Mouse (Mus musculus): ENCODE results near the gene Psmd13. TPM values are rescaled to one million over a fixed set of nuclear protein-coding genes. Genes with fewer than 3 reads are reported as not detected.

The Psmd13 gene
- polyA plus RNA-seq, 1 experiment from 2014 or later, result 133 TPM

DNA sequence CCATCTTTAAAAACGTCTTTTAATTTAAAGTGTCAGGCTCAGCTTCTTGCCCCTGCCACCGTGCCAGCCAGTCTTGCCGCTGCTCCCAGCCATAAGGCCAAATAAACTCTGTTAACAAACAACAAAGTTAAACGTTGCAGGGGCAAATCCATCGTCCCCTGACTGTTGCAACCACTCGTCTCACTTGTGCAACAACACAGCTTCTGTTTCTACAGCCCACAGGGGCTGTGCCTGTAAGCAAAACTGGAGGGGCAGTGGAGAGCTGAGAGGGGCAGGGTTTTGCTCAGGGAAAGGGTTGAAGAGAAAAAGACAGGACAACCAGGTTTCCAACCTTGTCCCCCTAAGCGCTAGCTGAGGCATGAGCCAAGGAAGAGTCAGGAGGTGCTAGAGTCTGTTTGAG lies 26.4 kb downstream of the Psmd13 start:
- peaks cover 23% of the 10 kb centered on the region for H3K4me1 ChIP-seq (replicated peaks)
- no peaks in the 10 kb centered on the region for H3K36me3 ChIP-seq (replicated peaks)
- ATAC-seq (ENCODE audit: insufficient read depth), result peak; percentile 49
- no peaks in the 10 kb centered on the region for H3K9me3 ChIP-seq (replicated peaks)
- 41% methylated on average over 7 of the region's 7 CpGs for WGBS (ENCODE audit: insufficient replicate concordance)
- H3K9ac ChIP-seq, result no peak overlapping the region
- H3K27me3 ChIP-seq, result no peaks in the 10 kb centered on the region; the same call in none of the 2 replicates
- peak overlapping the region; percentile 63 for H3K27ac ChIP-seq (replicated peaks)
- no peak overlapping the region for H3K4me3 ChIP-seq (replicated peaks)
- H3K4me2 ChIP-seq, result peak overlapping the region; percentile 61; the same call in 1 of the 2 replicates

DNA sequence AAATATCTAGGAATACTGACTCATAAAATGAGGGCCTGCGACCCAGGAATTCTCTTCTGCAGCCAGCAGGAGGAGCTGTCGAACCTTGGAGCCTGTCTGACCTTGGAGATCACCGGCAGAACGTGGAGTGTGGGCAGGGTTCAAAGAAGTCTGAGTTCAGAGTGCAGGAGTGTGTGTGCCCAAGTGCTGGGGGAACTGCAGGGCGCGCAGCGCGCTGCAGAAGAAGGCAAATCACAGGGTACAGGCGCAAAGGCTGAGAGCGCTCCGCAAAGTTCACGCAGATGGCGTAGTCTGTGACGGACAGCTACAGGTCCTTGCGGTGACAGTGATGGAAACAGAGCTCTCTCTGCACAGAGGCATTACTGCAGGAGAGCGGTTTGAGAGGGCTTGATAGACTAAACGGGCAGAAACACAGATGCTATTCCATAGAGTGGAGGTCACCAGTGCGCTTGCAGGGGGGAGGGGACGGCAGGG lies 26.9 kb downstream of the Psmd13 start:
- ATAC-seq (ENCODE audit: insufficient read depth), result peak; percentile 51
- no peaks in the 10 kb centered on the region for H3K36me3 ChIP-seq (replicated peaks)
- peak overlapping the region; percentile 37 for H3K4me3 ChIP-seq (replicated peaks)
- H3K27me3 ChIP-seq, result no peaks in the 10 kb centered on the region; the same call in none of the 2 replicates
- peaks cover 20% of the 10 kb centered on the region for H3K4me1 ChIP-seq (replicated peaks)
- 2% methylated on average over 19 of the region's 19 CpGs for WGBS (ENCODE audit: insufficient replicate concordance)
- peak overlapping the region; percentile 63 for H3K27ac ChIP-seq (replicated peaks)
- H3K9ac ChIP-seq, result 0 out of 2 replicates have a peak overlapping the region, but pooled peaks have one; percentile 2
- H3K4me2 ChIP-seq, result peak overlapping the region; percentile 61
- H3K9me3 ChIP-seq (replicated peaks), result no peaks in the 10 kb centered on the region

DNA sequence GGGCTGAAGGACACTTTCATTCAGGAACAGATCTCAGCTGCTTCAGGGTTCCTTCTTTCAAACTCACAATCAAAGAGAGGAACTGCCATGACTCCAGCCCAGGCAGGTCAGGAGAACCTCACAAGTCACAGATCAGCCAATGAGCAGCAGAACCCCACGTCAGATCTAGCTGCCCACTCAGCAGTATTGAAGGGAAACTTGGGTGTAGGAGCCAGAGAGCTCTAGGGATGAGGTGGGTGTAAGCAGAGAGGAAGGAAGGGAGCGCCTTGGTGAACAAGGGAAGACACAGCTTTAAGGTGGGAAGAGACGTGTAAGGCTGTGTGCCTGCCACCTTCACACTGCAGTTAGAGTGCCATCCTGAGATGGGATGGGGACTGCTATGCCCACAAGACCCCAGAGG lies 30.5 kb downstream of the Psmd13 start:
- peak overlapping the region; percentile 68 for H3K27ac ChIP-seq (replicated peaks)
- no peak overlapping the region for H3K4me2 ChIP-seq

DNA sequence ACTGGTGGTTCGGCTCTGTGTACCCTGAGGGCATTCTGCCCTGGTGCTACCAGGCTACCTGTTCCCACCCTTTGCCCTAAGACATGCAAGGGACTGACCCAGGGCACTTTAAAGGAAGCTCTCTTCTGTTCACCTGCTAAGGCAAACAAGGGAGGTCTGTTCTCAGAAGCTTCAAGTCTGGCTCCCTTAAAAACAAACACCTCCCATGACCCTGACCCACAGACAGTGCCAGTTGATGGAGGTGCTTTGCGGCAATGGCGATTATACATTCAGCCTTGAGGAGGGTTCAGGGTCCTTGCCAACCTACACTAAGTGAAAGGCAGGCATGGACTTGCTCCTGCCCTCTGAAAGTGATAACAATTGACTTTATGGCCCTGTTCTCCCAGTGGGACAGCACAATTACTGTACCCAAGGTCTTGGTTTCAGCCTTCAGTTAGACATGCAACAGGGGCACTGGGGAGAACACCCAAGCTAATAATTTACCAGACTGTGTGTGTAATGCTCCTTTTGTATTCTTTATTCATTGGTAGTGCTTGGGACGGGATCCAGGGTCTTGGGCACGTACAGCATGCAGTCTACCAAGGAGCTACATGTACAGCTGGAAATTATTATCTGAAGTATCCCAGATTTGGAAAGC lies 31.2 kb downstream of the Psmd13 start:
- no peak overlapping the region; the same call in 1 of the 2 replicates for H3K4me2 ChIP-seq
- ATAC-seq (ENCODE audit: insufficient read depth), result peak; percentile 46; the same call in 1 of the 2 replicates
- no peak overlapping the region for H3K4me3 ChIP-seq (replicated peaks)
- peak overlapping the region; percentile 68 for H3K27ac ChIP-seq (replicated peaks)
- H3K36me3 ChIP-seq (replicated peaks), result no peaks in the 10 kb centered on the region
- 65% methylated on average over 5 of the region's 5 CpGs for WGBS (ENCODE audit: insufficient replicate concordance)
- H3K9ac ChIP-seq, result no peak overlapping the region
- no peaks in the 10 kb centered on the region for H3K9me3 ChIP-seq (replicated peaks)
- no peaks in the 10 kb centered on the region; the same call in 1 of the 2 replicates for H3K27me3 ChIP-seq
- H3K4me1 ChIP-seq (replicated peaks), result peaks cover 19% of the 10 kb centered on the region

More for the DNA sequence above, 30.5 kb downstream of the Psmd13 start:
- 35% methylated on average over 3 of the region's 3 CpGs for WGBS (ENCODE audit: insufficient replicate concordance)
- no peak for ATAC-seq (ENCODE audit: insufficient read depth)
- Histone ChIP-seq H3K4me1 (replicated peaks) (peaks cover 19% of the 10 kb centered on the region), H3K36me3 (replicated peaks) (no peaks in the 10 kb centered on the region), H3K9ac (no peak overlapping the region), H3K4me3 (replicated peaks) (no peak overlapping the region), H3K9me3 (replicated peaks) (no peaks in the 10 kb centered on the region), H3K27me3 (no peaks in the 10 kb centered on the region; the same call in 1 of the 2 replicates)

DNA sequence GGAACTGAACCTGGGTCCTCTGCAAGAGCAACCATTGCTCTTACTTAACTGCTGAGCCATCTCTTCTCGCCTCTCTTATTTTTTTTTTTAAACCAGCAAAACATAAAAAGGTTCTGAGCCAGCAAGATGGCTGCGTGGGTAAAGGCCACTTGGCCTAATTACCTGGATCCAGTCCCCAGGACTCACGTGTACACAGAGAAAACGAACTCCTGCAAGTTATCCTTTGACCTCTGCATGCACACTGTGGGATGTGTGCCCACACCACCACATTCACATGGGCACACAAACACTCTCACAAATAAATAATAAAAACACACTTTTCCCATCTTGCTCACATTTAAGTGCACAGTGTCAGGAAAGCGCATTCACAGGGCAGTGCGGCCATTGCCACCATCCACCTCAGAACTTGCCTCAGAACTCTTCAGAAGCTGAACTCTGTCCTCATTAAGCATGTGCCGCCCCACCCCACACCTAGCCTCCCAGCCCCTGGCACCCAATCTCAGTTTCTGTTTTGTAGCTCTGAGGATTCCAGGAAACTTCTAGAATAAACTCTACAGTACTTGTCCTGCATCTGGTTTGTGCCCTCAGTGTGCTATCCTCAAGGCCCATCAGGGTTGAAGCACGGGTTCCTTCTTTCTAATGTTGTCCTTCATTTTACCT lies 32.4 kb downstream of the Psmd13 start:
- H3K27ac ChIP-seq (replicated peaks), result peak overlapping the region; percentile 68; the same call in 1 of the 2 replicates
- no peak overlapping the region for H3K9ac ChIP-seq
- H3K36me3 ChIP-seq (replicated peaks), result no peaks in the 10 kb centered on the region
- H3K4me3 ChIP-seq (replicated peaks), result no peak overlapping the region
- H3K9me3 ChIP-seq (replicated peaks), result no peaks in the 10 kb centered on the region
- H3K4me2 ChIP-seq, result no peak overlapping the region
- no peak for ATAC-seq (ENCODE audit: insufficient read depth)
- WGBS (ENCODE audit: insufficient replicate concordance), result 62% methylated on average over 8 of the region's 8 CpGs
- H3K4me1 ChIP-seq (replicated peaks), result peaks cover 8% of the 10 kb centered on the region; the same call in 1 of the 2 replicates
- H3K27me3 ChIP-seq, result peaks cover 3% of the 10 kb centered on the region

DNA sequence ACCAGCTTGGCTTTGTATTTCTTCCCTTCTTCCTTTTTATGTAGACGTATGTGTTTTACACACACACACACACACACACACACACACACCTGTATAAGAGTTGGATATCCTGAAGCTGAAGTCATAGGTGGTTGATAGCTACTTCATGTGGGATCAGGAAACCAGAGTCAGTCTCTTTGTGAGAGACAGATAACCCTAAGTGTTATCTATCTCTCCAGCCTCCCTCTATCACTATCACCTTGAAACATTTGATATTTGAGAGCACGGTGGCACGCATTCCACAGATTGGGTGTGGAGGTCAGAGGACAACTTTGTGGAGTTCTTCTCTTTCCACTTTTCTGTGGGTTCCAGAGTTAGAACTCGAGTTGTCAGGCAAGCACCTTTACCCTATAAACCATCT lies 38.1 kb downstream of the Psmd13 start:
- Histone ChIP-seq H3K36me3 (replicated peaks) (no peaks in the 10 kb centered on the region), H3K27me3 (peaks cover 59% of the 10 kb centered on the region), H3K27ac (replicated peaks) (no peak overlapping the region), H3K9ac (no peak overlapping the region), H3K4me1 (replicated peaks) (peaks cover 27% of the 10 kb centered on the region), H3K4me3 (replicated peaks) (no peak overlapping the region), H3K4me2 (no peak overlapping the region), H3K9me3 (replicated peaks) (no peaks in the 10 kb centered on the region)
- WGBS (ENCODE audit: insufficient replicate concordance), result 20% methylated on average over 4 of the region's 4 CpGs
- ATAC-seq (ENCODE audit: insufficient read depth), result no peak

DNA sequence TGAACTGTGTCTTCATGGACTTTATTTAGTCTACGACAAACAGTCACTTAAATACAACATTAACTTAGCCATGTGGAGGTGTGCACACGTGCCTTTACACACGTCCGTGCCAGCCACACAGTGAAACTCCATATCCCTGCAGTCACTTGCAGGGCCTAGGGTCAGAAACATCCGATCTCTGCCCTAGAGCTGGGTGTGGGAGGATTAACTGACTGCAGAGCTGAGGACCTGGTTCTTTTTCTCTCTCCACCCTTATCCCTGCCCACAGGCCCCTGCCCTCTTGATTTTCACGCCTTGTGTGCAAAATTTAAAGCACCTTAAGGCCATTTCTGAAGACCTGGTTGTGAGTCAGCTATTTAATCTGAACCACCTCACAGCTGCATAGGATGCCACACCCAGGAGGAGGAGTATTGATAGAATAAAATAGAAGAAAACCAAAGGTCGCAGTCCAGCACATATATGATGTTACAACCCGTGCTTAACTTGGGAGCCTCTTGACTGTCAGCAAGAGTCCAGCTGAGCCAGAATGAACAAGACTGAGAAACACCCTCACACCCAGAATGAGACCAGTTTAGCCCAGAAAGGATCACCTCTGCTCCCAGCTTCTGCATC lies 38.8 kb downstream of the Psmd13 start, which contains the start of gene Nlrp6:
Gene Nlrp6 (plus strand): TSS at position 485 of the 612 bp plus-strand sequence.
- WGBS (ENCODE audit: insufficient replicate concordance), result 42% methylated on average over 8 of the region's 8 CpGs
- H3K36me3 ChIP-seq (replicated peaks), result no peaks in the 10 kb centered on the region

DNA sequence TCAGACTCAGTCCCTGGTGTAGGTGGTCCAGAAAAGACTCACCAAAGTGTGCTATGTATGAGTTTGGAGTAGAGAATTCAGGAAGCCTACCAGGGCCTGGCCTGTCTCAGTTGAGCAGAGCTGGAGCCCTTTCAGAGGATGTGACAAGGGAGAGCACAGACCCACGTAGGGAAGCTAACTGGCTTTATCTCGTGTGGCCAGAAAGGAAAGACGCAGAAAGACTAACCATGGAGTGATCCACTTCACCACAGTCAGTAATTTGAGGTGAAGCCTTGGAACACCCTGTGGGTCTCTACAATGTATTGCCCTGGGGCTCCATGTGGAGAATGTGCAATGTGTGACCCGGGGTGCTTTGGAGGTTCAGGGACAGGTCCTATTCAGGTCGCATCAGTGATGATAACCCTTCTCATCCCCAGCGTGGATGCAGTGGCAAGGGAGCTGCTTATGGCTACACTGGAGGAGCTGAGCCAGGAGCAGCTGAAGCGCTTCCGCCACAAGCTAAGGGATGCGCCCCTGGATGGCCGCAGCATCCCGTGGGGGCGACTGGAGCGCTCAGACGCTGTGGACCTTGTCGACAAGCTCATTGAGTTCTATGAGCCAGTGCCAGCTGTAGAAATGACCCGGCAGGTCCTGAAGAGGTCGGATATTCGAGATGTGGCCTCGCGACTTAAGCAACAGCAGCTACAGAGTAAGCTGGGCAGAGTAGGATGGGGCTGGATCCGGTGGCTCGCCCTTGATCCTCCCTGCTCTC lies 39.6 kb downstream of the Psmd13 start:
- Histone ChIP-seq H3K4me3 (replicated peaks) (no peak overlapping the region), H3K36me3 (replicated peaks) (no peaks in the 10 kb centered on the region), H3K4me2 (no peak overlapping the region), H3K9me3 (replicated peaks) (no peaks in the 10 kb centered on the region), H3K9ac (no peak overlapping the region), H3K27ac (replicated peaks) (no peak overlapping the region), H3K27me3 (peaks cover 67% of the 10 kb centered on the region), H3K4me1 (replicated peaks) (peaks cover 27% of the 10 kb centered on the region)
- WGBS (ENCODE audit: insufficient replicate concordance), result 29% methylated on average over 22 of the region's 22 CpGs
- no peak for ATAC-seq (ENCODE audit: insufficient read depth)

More for the DNA sequence above, 38.8 kb downstream of the Psmd13 start, which contains the start of gene Nlrp6:
- Histone ChIP-seq H3K9ac (no peak within 1 kb of the TSS), H3K9me3 (replicated peaks) (no peaks in the 10 kb centered on the region), H3K27ac (replicated peaks) (no peak within 1 kb of the TSS), H3K4me3 (replicated peaks) (no peak within 1 kb of the TSS), H3K4me1 (replicated peaks) (peaks cover 27% of the 10 kb centered on the region), H3K27me3 (peaks cover 64% of the 10 kb centered on the region), H3K4me2 (no peak within 1 kb of the TSS)
- ATAC-seq (ENCODE audit: insufficient read depth), result no peak

DNA sequence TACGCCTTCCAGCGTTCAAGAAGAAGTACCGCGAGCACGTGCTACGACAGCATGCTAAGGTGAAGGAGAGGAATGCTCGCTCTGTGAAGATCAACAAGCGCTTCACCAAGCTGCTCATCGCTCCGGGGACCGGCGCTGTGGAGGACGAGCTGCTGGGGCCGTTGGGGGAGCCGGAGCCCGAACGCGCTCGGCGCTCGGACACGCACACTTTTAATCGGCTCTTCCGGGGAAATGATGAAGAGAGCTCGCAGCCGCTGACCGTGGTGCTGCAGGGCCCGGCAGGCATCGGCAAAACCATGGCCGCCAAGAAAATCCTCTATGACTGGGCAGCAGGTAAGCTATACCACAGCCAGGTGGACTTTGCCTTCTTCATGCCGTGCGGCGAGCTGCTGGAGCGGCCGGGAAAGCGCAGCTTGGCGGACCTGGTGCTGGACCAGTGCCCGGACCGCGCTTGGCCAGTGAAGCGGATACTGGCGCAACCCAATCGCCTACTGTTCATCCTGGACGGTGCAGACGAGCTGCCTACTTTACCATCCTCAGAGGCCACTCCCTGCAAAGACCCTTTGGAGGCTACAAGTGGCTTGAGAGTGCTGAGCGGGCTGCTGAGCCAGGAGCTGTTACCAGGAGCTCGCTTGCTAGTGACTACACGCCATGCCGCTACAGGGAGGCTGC lies 40.8 kb downstream of the Psmd13 start:
- peak; percentile 57 for ATAC-seq (ENCODE audit: insufficient read depth)
- Histone ChIP-seq H3K9me3 (replicated peaks) (no peaks in the 10 kb centered on the region), H3K4me1 (replicated peaks) (peaks cover 27% of the 10 kb centered on the region), H3K27ac (replicated peaks) (no peak overlapping the region), H3K36me3 (replicated peaks) (no peaks in the 10 kb centered on the region), H3K27me3 (peaks cover 67% of the 10 kb centered on the region), H3K4me3 (replicated peaks) (peak overlapping the region; percentile 26), H3K4me2 (peak overlapping the region; percentile 56), H3K9ac (no peak overlapping the region)
- 2% methylated on average over 49 of the region's 49 CpGs for WGBS (ENCODE audit: insufficient replicate concordance)

DNA sequence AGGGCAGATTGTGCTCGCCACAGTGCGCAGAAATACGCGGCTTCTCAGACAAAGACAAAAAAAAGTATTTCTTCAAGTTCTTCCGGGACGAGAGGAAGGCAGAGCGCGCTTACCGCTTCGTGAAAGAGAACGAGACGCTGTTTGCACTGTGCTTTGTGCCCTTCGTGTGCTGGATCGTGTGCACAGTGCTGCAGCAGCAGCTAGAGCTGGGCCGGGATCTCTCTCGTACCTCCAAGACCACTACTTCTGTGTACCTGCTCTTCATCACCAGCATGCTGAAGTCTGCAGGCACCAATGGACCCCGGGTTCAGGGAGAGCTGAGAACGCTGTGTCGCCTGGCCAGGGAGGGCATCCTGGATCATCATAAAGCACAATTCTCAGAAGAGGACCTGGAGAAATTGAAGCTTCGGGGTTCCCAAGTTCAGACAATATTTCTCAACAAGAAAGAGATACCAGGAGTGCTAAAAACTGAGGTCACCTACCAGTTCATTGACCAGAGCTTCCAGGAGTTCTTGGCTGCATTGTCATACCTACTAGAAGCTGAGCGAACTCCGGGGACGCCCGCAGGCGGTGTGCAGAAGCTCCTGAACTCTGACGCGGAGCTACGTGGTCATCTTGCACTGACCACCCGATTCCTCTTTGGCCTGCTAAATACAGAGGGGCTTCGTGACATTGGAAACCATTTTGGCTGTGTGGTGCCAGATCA lies 41.5 kb downstream of the Psmd13 start:
- H3K27ac ChIP-seq (replicated peaks), result no peak overlapping the region

More for the DNA sequence above, 41.5 kb downstream of the Psmd13 start:
- Histone ChIP-seq H3K4me1 (replicated peaks) (peaks cover 27% of the 10 kb centered on the region), H3K9me3 (replicated peaks) (no peaks in the 10 kb centered on the region), H3K4me2 (peak overlapping the region; percentile 56), H3K36me3 (replicated peaks) (peaks cover 2% of the 10 kb centered on the region), H3K27me3 (peaks cover 67% of the 10 kb centered on the region), H3K9ac (no peak overlapping the region), H3K4me3 (replicated peaks) (0 out of 2 replicates have a peak overlapping the region, but pooled peaks have one; percentile 26)
- WGBS (ENCODE audit: insufficient replicate concordance), result 22% methylated on average over 30 of the region's 30 CpGs
- ATAC-seq (ENCODE audit: insufficient read depth), result no peak
